Comparison of ENCODE assay signal across 9 mouse cellular contexts in genomic region chr7:134679314-134680158, GRCm38 (mm10). TPM values are rescaled to one million over a fixed set of nuclear protein-coding genes. Genes with fewer than 3 reads are reported as not detected.
DNase-seq lines count a peak whose midpoint lies in the region; ATAC-seq and TF ChIP-seq lines count a peak whose summit lies in the region.
"Had no signal": no experiment of that assay in that cellular context is flagged by ENCODE, and none has a peak within 500 bp of the region (broad histone marks: within the 10 kb centered on the region; RNA-seq: fewer than 3 reads in every experiment).

No protein-coding gene starts in this region.

- ATAC-seq in heart, embryonic 12.5 days (ENCODE audit: insufficient number of reproducible peaks, low FRiP score): no peak

- TF ChIP-seq CTCF in layer of hippocampus, adult 2 months (conservative IDR thresholded peaks at IDR 0.05): no peak
- TF ChIP-seq CTCF in cerebellum, adult 2 months (IDR thresholded peaks at IDR 0.05; ENCODE audit: borderline replicate concordance, insufficient read depth, low read depth, low read length): no peak

- H3K27me3 ChIP-seq in heart, embryonic 12.5 days (replicated peaks): no peaks in the 10 kb centered on the region
- no peaks in the 10 kb centered on the region for H3K27me3 ChIP-seq in cerebellum, adult 2 months (ENCODE audit: control insufficient read depth, insufficient read depth, low read length)

- H3K36me3 ChIP-seq in heart, embryonic 12.5 days: peaks cover 12% of the 10 kb centered on the region; the same call in 1 of the 2 replicates

- H3K4me2 ChIP-seq in heart, embryonic 12.5 days: no peak overlapping the region

- peaks cover 45% of the 10 kb centered on the region for H3K4me1 ChIP-seq in heart, embryonic 12.5 days (replicated peaks)
- H3K4me1 ChIP-seq in cerebellum, adult 2 months (ENCODE audit: control insufficient read depth, insufficient read depth, low read length): no peaks in the 10 kb centered on the region

- DNase-seq in layer of hippocampus, adult 2 months (ENCODE audit: low spot score in 2 of 2): no peak
- DNase-seq in layer of hippocampus, postnatal 25 days (ENCODE audit: extremely low spot score in 1 of 2, low spot score in 1 of 2): no peak
- peak; percentile 30 to 59 for DNase-seq in adrenal gland, adult 18-20 months (ENCODE audit: low spot score in 2 of 2)
- peak; percentile 62 for DNase-seq in kidney, postnatal 14 days
- no peak for DNase-seq in left cerebral cortex, adult 9 months (ENCODE audit: low spot score in 2 of 2)
- no peak for DNase-seq in frontal cortex, adult 2 months (ENCODE audit: extremely low spot score in 1 of 2, low spot score in 1 of 2)
- DNase-seq in cerebellum, adult 2 months: no peak
- DNase-seq: lung, adult 2 months had no signal

- TF ChIP-seq POLR2A in cerebellum, adult 2 months (IDR thresholded peaks at IDR 0.05; ENCODE audit: borderline replicate concordance, insufficient read depth, low read length): no peak

- no peaks in the 10 kb centered on the region for H3K9me3 ChIP-seq in heart, embryonic 12.5 days (replicated peaks)

- H3K4me3 ChIP-seq in layer of hippocampus, adult 2 months: no peak overlapping the region
- no peak overlapping the region for H3K4me3 ChIP-seq in heart, embryonic 12.5 days
- no peak overlapping the region for H3K4me3 ChIP-seq in cerebellum, adult 2 months (replicated peaks; ENCODE audit: insufficient read depth, low read depth, low read length)

- peak overlapping the region; percentile 52; the same call in 1 of the 2 replicates for H3K9ac ChIP-seq in heart, embryonic 12.5 days

- H3K27ac ChIP-seq in layer of hippocampus, adult 2 months: peak overlapping the region; percentile 59
- H3K27ac ChIP-seq in heart, embryonic 12.5 days (ENCODE audit: poor library complexity, severe bottlenecking): peak overlapping the region; percentile 24; the same call in 1 of the 2 replicates
- no peak overlapping the region for H3K27ac ChIP-seq in cerebellum, adult 2 months (ENCODE audit: insufficient read depth, low read length)

- WGBS in heart, embryonic 12.5 days: 60% methylated on average over 13 of the region's 13 CpGs
- 47% methylated on average over 13 of the region's 13 CpGs for WGBS in cerebellum, adult 2 months

RNA-seq across cellular contexts. Expression of gene Dock1, which starts 9.1 kb away (rescaled TPM):
- 10 to 100 TPM; 23.8 to 26.5 TPM for total RNA-seq in layer of hippocampus, adult 2 months (2021)
- 10 to 100 TPM; 24.6 TPM for total RNA-seq in layer of hippocampus, postnatal 25 days (2021)
- total RNA-seq in adrenal gland, adult 18-20 months (2021): 100 to 1,000 TPM in 1 of 2 experiments, 10 to 100 TPM in 1; 89.9 to 206 TPM
- 31.9 and 32.1 TPM in 2 replicates for polyA plus RNA-seq in heart, embryonic 12.5 days (2016; fragmentation: Nextera tagmentation; extraction: Ambion mirVana)
- polyA plus RNA-seq in frontal cortex, adult 2 months (2012; rRNA removed): 12.1 and 16.0 TPM in 2 replicates
- polyA plus RNA-seq in cerebellum, adult 2 months (2012; rRNA removed): 14.7 and 16.9 TPM in 2 replicates

Comparison
In these comparisons a context has a peak if more than half of its experiments do, and no peak if none do; other contexts are left out.
1. DNase-seq: peak in adrenal gland, adult 18-20 months (2 of 2) and kidney, postnatal 14 days (single experiment); none in layer of hippocampus, adult 2 months (0 of 2), layer of hippocampus, postnatal 25 days (0 of 2), left cerebral cortex, adult 9 months (0 of 2), frontal cortex, adult 2 months (0 of 2) and cerebellum, adult 2 months (0 of 2).